Mouse (Mus musculus): ENCODE measurements at regions not wholly inside any gene's neighbourhood (a gene's known extent, or its start where the extent isn't known, plus 50 kb on each side); places are given as distances from the start of the nearest gene placed in this dataset.

DNA sequence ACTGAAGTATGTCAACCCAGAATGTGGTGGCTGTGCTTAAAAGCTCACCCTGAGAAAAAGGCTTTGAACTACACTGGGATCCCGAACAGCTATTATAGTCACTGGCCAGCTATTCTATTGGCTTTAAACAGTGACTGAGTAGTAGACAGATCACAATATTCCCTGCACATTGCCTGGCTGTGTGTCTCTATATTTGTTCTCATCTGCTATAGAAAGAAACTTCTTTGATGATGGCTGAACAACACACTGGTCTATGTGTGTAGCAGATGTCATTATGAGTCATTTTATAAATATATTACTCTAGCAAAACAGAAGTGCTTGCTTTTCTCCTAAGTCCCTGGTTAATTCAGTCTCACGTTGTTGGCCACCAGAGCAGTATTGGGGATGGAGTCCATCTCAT, 152.1 kb upstream of the Slco6d1 start:
- DNase-seq (ENCODE audit: low read depth, low spot score) = no peak

DNA sequence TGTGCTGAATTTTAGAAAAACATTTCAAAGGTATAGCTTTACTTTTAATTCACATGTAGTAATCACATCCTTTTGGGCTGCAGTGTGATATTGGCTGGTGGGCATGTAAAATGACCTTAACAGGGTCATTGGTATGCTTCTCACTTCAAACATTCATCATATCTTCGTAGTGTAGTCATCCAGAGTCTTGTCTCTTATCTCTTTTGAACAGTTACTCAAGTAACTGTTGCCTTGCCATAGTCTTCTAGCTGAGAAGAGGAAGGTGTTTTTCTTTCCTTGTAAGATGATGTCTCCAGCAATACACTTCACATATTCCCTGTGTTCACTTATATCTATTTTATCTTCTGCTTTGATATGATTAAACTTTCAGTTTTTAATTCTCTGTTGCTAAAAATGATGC, 150.7 kb upstream of the Slco6d1 start:
- DNase-seq (ENCODE audit: low read depth, low spot score) = no peak

DNA sequence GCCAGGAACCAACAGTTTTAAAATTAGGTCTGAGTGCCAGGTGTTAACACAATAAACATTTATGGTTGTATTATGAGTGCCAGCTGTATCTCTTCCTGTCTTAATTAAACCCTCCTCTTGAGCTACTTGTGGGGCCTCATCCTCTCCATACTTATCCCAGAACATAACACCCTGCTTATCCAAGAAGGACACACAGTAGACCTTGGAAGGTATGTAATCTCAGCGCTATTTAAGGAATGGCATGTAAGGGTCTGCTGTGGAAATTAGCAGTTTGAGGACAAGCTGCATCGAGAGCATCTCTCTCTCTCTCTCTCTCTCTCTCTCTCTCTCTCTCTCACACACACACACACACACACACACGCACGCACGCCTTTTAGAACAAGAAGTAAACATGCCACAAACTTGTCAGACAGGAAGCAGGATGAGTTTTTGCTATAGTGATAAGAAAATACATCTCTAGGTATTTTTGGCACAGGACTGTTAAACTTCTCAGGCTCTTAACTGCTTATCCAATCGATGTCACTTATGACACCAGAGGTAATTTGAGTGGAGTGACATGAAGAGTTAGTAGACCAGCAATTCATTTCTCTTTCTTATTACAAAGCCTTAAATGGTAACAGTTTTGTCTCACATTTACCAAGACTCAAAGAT, 146.8 kb upstream of the Slco6d1 start:
- DNase-seq (ENCODE audit: low read depth, low spot score) = no peak

DNA sequence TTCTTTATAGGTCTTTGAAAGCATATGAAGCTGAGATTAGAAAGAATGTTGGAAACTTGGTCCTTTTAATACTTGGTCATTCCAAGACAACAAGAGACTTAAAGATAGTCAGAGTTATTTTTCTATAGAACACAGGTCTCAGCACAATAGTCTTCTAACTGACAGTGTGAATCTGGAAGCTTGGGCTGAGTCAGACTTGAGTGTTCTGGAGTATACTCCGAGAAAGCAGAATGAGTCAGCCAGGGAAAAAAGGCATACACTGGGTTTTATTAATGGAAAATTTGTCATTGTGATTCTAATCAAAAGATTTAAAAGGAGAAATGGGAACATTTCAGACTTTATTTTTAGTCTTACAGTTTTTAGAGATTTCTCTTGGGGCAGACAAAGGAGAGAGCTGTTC, 145.4 kb upstream of the Slco6d1 start:
- DNase-seq (ENCODE audit: low read depth, low spot score) = no peak

DNA sequence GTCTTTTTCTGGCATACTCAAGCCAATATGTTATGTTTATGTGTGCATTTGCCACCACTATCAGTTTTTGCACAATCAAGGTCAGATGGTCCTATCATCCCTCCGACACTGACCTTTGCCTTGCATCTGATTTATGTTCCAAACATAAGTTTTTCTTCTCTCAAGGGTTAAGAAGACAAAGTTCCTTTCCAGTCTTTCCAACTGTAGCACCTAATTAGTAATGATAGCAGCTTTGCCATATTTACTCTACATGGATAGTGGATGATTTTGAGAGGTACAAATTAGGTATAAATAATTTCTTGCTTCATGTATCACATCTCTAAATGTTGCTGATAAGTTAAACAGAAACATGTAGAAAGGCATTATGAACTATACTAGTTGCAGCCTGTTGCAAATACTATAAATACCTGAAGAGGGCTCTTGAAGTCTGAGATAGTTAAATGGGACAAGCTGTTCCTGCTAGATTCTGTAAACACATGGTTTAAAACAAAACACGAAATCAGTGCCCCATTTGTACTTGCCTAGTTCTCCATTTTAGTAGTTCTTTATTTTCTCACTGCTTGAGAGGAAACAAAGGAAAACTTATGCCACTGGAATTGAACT, 141.4 kb upstream of the Slco6d1 start:
- DNase-seq (ENCODE audit: low read depth, low spot score) = no peak

DNA sequence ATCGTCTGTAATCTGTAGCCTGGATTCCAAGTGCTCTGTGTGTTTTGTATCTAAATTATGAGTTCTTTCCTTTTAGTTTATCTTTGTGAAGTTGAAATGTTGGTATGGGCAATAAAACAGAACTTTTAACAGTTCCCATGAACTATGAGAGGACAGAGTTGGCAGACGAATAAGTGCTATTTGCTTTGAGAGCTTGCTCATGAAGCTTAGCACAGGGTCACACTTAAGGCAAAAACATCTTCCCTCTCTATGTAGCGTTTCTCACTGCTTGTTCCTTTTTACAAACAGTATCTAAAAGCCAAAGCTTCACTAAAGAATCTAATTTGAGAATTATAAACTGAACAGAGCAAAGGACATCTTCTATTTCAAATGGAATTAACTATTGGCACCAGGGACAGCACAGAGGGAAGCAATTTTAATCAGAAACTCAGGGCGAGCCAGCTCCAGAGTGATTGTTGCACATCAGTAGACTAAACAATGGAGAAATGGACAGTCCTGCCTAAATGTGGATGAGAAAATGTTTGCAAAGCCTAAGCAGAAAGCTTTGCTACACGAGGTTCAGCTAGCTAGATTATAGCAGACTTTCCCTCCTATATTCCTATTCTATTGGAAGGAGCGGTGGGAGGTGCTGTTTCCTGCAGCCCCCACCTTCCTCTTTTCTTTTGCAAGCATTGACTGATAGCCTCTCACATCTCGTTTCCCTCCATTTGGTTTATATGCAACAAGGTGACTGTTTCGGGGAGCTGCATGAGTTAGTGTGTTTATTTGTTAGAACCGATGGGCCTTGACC, 140.5 kb upstream of the Slco6d1 start:
- no peak for DNase-seq (ENCODE audit: low read depth, low spot score)

DNA sequence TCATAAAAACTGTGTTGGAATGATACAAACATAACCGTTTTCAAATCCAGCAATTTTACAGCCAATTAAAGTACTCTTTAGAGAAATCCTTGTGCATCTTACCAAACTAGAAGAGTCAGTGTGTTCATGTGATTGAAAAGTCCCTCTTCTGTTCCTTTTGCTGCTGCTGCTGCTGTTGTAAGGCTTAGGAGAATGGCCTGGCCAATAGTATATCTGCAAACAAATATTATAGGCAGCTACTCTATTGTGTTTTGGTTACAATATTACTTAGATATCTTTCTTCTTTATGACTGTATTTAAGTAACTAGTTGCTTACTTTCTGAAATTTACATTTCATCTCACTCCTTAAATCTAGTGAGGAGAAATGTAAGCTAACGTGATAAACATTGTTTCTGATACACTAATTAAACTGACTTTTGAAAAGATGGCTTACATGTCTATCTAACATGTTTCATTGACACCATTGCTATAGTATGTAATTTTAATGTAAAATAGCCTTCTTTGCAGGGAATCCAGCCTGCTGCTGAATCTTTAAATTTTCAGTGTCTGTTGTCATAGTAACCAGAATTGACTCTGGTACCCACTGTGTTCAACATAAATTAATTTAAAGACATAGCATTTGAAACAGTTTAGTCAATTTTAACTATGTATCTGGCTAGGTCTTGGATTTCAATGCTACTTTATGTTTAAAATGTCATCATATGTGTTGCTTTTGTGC, 139.7 kb upstream of the Slco6d1 start:
- no peak for DNase-seq (ENCODE audit: low read depth, low spot score)

DNA sequence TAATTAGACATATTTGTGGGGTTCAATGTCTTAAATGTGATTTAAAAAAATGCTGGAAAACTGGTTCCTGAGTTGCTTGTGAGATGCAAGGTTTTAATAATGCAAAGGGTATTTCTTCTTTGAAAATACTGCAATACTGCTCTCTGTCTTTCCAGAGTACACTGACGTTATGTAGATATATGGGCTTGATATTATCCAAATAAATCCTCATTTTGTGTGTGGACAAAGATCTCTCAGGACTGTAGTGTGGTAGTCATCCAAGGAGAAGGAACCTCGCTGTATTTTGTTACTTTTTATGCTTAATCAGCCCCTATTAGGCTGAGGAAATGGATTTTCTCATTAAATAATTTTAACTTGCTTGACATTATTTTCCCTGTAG, 139.2 kb upstream of the Slco6d1 start:
- no peak for DNase-seq (ENCODE audit: low read depth, low spot score)

DNA sequence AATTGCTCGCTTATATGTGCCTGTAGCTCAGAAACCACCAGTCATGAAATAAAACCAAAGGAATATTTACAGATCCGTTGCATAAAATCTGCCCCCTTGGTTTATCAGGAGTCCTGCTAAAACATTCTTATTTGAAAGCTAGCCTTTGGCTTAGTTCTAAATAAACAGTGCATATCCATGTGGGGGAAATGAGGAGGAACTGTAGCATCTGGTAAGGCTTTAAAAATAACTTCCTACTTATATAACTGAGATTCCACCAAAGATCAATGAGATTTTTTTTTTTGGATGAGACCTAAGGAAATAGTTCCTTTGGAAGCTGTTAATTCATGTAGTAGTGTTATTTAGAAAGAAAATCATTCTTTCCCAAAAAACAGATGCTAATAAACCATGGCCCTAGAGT, 117.8 kb upstream of the Slco6d1 start:
- DNase-seq (ENCODE audit: low read depth, low spot score) = no peak

DNA sequence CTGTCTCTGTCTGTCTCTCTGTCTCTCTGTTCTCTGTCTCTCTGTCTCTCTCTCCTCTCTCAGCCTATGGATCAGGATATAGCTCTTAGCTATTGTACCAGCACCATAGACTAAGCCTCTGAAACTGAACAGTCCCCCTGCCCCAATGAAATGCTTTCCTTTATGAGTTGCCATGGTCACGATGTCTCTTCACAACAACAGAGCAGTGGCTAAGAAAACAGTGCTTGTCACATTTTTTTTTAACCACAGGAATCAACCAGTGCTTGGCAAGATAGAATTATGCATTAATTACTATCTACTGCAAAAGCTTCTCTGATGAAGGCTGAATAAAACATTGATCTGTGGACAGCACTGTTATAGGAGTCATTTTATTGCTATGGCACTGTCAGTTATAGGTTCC, 114.6 kb upstream of the Slco6d1 start:
- DNase-seq (ENCODE audit: low read depth, low spot score) = no peak

DNA sequence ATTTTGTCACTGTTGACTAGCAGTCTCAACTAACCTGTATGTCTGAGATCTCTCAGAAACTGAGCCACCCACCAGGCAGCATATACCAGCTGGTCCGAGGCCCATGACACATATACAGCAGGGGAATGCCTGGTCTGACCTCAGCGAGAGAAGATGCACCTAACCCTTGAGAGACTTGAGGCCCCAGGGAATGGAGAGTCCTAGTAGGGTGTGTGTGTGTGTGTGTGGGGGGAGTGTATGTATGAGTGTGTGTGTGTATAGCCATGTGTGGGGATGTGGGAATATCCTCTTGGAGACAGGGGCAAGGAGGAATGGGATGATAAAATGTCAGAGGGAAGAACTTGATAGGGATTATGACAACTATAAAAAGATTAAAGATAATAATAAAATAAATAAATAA, 113.4 kb upstream of the Slco6d1 start:
- no peak for DNase-seq (ENCODE audit: low read depth, low spot score)

DNA sequence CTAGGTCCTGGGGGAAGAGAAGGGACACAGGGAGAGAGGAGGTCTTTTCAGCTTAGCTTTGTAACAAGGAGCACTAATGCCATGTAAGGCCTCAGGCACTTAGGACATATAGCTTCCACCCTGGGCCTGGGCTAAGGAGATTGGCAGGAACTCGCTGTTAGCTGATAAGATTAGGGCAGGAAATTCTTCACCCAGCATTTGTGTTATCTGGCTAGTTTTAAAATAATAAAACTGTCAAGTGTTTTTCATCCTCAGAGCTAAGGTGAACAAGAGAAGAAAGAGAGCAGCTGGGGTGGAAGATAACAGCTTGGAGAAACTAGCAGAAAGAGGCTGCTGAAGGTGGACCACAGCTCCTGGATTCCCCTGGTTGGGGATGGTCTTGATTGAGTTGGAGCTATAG, 111.0 kb upstream of the Slco6d1 start:
- DNase-seq (ENCODE audit: low read depth, low spot score) = no peak

DNA sequence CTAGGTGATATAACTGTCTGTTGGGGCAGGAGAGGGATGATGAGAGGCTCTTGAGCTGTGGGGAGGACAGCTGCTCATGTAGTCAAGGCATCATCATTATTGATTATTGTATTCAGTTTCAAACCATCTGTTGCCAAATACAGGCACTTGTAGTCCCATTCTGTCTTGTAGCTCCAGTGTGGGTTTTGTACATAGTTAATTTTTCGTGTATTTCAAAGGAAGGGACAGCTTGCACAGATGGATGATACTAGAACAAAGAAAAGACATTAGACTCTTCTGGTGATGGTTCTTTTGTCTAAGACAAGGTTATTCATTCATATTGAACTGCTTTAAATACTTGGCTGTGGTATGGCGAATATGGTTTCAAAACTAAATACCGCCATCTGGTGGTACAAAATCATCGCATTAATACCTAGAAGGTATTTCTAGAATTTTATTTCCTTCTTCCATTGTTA, 70.8 kb upstream of the Slco6d1 start:
- peak; percentile 33 for DNase-seq (ENCODE audit: low read depth, low spot score)

DNA sequence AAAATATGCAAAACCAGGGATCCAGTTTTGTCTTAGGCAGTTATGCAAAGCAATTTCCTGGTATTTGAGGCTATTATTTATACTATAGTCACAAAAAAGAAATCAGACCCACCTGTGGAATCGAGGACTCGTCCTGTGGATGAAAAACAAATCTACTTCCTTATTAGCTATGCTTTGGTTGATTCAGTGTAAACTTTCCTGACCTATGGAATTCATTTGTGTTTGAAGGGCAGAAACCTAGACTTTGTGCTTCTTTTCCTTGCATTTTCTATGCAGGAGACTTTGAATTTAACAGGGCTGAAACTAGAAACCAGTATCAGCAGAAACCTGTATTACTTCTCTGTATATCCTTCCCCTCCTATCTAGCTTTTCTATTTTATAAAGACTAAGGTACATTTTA, 70.2 kb upstream of the Slco6d1 start:
- no peak for DNase-seq (ENCODE audit: low read depth, low spot score)

DNA sequence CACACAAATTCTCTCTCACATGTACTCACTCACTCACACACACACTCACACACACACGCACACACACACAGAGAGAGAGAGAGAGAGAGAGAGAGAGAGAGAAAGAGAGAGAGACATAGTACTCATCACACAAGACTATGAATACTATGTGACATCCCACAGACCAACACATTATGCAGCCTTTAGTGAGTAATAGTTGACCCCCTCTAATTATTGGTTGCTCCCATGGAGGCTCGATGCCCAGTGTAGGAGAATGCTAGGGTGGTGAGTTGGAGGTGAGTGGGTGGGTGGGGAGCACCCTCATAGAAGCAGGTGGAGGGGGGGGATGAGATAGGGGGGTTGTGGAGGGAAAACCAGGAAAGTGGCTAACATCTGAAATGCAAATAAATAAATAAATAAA, 69.4 kb upstream of the Slco6d1 start:
- no peak for DNase-seq (ENCODE audit: low read depth, low spot score)

All from retina, postnatal 7 days (tissue).